Mouse (Mus musculus) fibroblast of lung, adult 2 months (primary cell): ENCODE data around the gene Ccnd2.
A peak's percentile ranks its signal among the peaks of the same experiment; 100 is the strongest.

Experiments used
- DNase-seq: peaks from one replicate; pipeline ENCODE4 v3.0.0-alpha.2; 2011; ENCODE audit warnings: low read depth

Gene Ccnd2

DNA sequence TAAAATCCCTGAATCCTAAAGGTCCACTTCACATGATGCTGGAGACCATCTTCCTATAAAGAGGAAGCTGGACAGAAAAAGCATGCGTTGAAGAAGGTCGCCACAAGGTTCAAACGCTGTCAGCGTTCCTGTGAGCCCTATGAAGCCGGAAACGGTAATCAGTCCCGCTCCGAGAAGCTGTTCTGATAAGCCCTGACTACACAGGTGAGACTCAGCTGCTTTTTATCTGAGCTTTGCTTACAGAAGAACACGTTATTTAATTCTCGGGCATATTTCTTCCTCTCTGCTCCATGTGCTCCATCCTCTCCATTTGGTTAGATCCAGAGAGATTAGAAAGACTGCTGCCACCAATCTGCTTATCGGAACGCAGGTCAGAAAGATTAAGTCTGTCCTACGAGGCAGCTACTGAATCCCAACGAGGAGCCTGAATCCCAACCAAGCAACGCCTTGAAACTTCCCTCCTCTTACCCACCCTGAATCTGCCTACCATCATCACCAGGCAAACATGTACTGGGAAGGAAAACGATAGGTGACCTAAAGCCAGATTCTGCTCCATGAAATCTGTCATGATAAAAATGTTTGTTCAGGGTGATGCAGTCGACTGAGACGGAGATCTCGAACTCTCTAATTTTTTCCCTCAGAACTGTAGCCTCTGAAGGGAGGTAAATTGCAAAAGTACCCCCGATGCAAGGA lies 43.5 kb downstream of the Ccnd2 start:
- no peak for DNase-seq

DNA sequence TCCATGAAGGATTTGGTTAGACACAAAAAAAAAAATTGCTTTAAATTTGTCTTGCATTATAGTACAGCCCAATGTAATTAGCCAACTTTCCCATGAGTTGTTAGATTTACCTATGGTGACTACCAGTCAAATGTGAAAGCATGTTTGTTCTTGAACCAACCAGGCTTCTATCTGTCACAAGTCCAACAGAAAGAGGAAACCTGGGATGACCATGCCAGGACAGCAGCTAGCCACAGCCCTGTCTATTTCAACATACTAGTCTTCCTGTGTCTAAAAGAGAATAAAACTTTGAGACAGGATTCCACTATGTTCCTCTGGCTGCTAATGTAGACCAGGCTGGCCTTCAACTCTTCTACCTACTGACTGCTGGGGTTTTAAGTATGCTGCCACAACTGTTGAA lies 44.6 kb downstream of the Ccnd2 start:
- DNase-seq = no peak

DNA sequence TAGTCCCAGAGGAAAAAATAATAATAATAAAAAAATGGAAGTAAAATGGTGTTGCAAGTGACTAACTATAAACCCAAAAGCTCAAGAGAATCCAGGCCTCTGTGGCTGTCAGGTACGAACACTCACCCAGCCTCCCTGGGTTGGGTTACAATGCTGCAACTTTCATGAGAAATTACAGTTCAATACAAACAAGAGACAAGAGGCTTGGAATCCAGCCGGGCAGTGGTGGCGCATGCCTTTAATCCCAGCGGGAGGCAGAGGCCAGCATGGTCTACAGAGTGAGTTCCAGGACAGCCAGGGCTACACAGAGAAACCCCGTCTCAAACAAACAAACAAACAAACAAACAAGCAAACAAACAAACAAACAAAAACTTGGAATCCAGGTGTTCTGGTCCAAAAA lies 45.3 kb downstream of the Ccnd2 start:
- no peak for DNase-seq

DNA sequence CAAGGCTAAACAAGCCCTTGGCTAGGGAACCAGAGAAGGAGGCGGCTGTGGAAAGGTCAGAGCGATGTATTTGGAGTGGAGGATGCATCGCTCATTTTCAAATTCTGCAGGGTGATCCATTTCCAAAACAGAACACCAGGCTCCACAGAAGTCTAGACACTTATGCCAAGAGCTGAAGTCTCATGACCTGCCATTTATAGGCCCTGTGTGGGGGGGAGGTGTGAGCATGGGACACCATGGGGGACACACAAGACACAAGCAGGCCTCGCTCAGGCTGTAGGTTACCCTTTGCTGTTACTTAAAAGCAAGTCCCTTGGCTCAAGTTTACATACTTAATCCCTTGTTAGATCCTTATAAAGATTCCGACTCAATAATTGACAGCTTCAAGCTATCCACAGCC lies 45.8 kb downstream of the Ccnd2 start:
- DNase-seq = no peak

DNA sequence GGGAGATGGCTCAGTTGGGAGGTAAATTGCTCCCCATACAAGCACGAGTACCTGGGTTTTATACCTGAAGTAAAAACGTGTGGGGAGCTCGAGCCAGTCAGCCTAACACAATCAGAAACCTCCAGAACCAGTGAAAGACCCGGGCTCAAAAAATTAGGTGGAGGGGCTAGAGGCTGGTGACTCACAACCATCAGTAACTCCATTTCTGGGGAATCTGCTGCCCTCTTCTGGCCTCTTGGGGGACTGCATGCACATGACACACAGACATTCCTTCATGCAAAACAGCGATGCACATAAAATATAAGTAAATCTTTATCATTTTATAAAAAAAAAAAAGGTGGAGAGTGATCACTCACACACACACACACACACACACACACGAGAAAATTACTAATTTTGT lies 46.9 kb downstream of the Ccnd2 start:
- no peak for DNase-seq

DNA sequence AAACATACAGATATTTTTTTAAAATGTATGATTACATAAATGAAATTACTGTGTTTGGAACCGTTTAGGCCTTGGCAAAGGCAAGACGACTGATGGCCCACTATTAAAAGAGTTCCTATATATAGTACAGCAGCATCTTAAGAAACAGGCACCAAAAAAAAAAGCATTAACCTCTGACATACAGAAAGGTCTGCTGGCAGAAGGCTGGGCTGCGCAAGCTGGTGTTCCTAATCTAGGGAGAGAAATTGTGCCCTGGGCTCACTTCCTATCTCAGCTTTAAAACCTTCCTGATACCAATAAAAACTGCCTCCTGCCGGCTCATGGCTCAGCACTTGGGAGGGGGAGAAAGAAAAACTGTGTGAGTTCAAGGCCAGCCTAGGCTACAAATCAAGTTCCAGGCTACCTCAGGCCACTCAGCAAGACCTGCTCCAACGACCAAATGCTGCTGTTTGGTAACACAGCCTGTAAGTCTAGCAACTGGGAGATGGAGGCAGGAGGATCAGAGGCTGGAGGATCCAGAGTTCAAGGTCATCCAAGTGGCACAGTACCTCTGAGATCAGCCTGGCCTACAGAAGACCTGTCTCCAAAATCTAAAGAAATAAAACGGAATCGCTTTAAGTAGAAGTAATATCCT lies 47.5 kb downstream of the Ccnd2 start:
- DNase-seq = no peak

DNA sequence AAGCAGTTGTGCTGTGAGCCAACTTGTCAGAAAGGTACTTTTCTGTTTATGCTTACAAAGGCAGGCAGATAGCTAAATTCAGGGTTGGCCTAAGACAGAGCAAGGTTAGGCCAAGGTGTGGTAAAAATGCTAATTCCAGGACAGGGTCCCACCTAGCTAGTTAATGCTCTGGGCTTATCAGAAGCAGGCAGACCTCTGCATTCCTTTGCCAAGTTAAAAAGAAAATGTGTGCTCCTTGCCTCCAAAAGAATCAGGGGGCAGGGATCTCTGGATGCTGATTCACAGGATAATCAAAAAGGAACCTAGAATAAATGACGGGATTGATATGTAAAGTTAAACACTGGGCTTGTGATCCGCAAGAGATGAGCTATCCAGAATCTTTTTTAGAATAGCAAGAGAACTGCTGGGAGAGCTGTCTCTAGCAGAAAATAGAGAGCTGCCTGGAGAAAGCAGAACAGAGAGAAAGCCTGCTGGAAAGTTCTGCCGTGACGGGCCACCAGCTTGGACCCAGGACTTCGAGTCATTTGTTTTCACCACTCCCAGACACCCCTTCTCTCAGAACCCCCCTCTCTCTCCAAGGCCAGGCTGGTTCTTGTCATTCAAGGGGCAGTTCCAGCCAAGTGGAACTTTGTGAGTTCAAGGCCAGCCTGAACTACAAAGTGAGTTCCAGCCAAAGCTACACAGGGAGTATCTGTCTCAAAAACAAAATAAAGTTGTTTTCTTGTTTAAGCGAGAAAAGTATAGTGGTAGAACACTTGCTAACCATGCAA lies 48.3 kb downstream of the Ccnd2 start:
- DNase-seq = no peak

DNA sequence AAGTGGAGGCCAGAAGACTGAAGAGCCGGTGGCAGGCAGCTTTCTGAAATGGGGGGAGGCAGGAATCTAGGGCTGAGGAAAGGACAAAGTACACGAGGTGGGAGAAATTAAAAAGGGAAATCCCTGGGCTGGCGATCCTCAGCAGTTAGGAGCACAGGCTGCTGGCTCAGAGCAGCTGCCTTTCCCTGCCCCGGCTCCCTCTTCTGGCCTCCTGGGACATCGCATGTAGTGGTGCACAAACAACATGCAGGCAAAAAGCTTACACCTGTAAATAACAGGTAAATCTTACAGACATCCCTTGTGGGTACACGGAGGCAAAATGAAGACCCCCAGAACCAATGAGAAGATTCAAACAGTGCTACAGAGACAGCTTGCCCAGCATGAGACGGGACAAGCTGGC lies 57.4 kb downstream of the Ccnd2 start:
- no peak for DNase-seq

DNA sequence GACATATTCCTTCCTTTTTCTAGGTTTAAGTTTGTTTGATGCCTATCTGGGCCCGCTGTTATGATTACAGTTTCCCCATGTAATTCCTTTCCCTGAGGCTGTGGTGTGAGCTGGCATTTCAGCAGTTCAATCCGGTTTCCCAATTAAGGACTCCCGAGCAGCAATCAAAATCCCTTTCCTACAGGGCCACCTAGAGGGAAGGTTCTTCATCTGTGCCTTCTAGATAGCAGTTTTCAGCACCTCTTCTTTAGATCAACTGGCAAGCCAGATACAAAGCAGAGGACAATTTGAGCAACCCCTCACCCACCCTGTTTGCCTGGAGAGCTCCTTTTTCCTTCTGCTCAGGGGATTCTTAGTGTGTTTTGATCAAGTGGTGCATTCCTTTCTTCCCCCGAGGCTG lies 65.3 kb downstream of the Ccnd2 start:
- DNase-seq = no peak

DNA sequence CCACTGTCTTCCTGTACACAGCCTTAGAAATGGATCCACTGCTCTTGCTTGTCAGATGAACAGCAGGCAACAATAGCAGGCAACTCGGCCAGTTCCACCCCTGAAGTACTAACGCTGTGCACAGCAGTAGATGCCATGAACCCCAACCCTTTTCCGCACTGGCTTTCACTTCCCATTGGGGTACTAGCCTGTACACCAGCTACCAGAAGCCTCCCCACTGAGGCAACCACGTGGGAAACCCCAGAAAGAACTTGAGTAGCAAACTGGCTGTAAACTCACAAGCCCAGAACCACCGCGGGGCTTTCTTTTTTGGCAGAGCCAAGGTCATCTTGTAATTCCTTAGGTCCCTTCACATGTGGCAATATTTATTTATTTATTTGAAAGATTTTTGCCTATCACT lies 70.2 kb downstream of the Ccnd2 start:
- DNase-seq = no peak

DNA sequence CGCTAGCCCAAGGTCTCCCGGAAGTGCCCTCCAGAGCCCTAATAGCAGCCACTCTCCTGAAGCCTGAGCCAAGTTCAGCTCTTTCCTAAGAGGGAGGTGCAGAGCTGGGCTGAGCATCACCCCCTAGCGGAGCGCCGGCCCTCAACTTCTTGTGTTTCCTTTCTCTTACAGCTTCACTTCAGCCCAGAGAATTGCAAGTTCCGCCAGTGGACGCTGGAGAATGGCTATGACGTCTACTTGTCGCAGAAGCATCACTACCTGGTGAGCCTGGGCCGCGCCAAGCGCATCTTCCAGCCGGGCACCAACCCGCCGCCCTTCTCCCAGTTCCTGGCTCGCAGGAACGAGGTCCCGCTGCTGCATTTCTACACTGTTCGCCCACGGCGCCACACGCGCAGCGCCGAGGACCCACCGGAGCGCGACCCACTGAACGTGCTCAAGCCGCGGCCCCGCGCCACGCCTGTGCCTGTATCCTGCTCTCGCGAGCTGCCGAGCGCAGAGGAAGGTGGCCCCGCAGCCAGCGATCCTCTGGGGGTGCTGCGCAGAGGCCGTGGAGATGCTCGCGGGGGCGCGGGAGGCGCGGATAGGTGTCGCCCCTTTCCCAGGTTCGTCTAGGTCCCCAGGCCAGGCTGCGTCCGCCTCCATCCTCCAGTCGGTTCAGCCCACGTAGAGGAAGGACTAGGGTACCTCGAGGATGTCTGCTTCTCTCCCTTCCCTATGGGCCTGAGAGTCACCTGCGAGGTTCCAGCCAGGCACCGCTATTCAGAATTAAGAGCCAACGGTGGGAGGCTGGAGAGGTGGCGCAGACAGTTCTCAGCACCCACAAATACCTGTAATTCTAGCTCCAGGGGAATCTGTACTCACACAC lies 71.9 kb downstream of the Ccnd2 start:
- DNase-seq = peak; percentile 66
